Mouse (Mus musculus) adrenal gland, postnatal 4 days (tissue): ENCODE results near the gene Ipmk. TPM values are rescaled to one million over a fixed set of nuclear protein-coding genes. Genes with fewer than 3 reads are reported as not detected.
"Not testable (repeated sequence)": the region's sequence is repeated elsewhere in the genome, so short reads cannot be mapped to it uniquely, and the experiment has no call there.

Source experiments
- DNase-seq, 2 experiments: peaks; one replicate each; pipeline ENCODE4 v3.0.0; 2021 to 2022; ENCODE audit warnings: low spot score in 2 of 2, mixed read lengths in 2 of 2
- total RNA-seq, 2 experiments: library from RNA; stranded (reverse); gene quantifications; 2 replicates each; pipeline ENCODE4 v1.2.3; 2021

Ipmk gene
- total RNA-seq, 2 experiments from 2014 or later: 19.9 to 21.5 TPM

DNA sequence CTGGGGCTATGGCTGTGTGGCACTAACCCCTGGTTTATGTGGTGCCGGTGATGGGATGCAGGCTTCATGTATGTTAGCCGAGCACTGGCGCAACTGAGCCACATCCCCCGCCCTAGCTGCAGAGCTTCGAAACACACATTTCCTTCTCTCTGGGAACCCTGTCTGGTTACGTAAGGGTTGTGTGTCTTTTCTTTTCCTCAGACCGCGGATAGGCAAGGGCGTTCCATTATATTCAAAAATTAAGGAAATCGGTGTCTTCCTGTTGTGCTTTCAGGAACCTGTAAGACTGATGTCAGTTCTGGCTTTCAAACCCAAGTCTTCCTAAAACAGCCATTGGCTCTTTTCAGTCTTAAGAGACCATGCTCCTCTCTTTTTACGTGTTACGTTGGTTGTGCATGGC, 65.8 kb downstream of the Ipmk start:
- no peak for DNase-seq

DNA sequence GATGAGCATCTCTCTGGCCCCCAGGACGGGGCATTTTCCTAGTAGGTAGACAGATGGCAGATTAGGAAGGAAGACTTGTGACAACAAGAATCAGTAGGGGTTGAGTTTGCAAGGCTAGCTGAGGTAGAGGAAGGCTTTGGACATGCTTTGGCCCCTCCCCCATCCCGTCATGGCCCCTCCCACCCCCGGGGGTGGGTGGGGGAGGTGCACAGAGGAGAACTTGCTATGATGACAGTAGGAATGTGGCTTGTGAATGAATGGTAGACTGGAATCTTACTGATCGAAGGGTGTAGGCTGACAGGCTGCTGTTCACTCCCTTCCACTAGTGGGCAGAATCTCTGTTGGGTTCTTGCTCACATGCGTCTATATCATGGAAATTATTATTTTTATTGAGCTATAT, 74.0 kb downstream of the Ipmk start:
- DNase-seq: no peak

GRCm38 (mm10) chr10:71422047-71423037, 74.8 kb downstream of the Ipmk start:
- DNase-seq: peak; percentile 8 to 29

- no peak for DNase-seq
Observed at GRCm38 (mm10) chr10:71426740-71427139, 79.2 kb downstream of the Ipmk start.

GRCm38 (mm10) chr10:71427381-71427780, 79.8 kb downstream of the Ipmk start:
- no peak for DNase-seq

DNA sequence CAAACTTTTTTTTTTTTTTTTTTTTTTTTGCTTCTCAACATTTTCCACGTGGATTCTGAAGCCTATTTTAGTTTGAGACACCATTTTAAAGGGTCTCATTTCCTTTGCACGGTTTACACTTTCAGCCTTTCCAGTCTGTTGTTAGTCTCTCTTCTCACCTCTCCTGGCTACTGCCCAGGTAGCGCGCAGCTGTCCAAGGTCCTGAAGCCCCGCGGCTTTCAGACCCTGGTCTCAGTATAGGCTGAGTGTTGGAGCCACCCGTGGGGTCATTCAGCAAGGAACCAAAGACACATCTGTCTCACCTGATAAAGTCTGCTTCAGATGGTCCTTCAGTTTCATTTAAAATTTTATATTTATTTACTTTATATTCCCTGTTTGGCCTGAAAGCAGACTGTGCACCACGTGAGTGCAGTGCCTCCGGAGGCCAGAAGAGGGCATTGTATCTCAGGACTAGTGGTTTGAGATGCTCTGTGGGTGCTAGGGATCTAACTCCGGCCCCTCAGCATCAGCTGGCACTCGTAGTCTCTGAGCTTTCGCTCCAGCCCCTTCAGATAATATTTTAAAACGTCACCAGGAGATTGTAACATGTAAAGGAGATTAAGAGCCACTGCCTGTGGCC, 80.8 kb downstream of the Ipmk start:
- DNase-seq: no peak

GRCm38 (mm10) chr10:71430661-71431060, 83.1 kb downstream of the Ipmk start:
- DNase-seq: no peak

GRCm38 (mm10) chr10:71443086-71443485, 95.5 kb downstream of the Ipmk start:
- no peak for DNase-seq

DNA sequence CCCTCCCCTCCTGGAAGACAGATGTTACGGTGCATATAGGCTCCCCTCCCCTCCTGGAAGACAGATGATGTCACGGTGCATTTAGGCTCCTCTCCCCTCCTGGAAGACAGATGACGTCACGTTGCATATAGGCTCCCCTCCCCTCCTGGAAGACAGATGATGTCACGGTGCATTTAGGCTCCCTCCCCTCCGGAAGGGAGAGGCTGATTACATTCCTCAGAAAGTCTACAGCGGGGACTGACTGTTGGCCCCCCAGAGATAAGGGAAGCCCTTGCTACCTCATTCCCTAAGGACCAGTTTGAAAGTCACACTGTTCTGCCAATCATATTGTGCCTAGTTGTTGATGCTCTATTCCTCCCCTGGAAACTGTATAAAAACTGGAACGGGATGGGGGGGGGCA, 100.1 kb downstream of the Ipmk start:
- DNase-seq: no peak

GRCm38 (mm10) chr10:71448284-71448683, 100.7 kb downstream of the Ipmk start:
- DNase-seq: no peak

DNA sequence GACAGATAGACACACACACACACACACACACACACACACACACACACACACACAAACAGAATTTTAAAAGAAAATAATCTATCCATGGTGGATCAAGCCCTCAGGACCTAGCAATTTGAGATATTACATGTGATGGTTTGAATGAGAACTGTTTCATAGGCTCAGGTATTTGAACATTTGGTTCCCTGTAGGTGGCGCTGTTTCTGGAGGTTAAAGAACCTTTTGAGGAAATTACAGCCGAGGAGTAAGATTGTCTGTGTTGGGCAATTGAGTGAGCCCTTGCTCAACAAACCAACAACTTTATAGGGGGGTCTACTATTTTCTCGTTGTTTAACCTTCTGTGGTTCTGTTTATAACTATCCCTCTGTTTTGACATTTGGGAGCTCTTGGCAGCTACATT, 107.8 kb downstream of the Ipmk start:
- no peak for DNase-seq

DNA sequence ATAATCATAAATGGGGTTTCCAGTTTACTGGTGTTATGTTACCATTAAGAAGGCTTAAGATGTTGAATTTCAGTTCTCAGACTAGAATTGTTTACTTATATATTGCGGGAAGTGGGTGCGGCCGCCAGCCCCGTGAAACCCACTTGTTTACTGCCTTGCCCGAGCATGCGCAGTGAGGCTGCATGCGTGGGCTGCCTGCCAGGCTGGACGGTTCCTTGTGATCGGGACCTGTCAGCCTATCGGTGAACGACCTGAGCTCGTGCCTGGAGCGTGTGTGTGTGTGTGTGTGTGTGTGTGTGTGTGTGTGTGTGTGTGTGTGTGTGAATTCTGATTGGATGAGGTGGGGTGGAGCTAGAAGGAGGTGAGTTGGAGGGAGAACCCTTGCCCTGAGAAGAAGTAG, 114.8 kb downstream of the Ipmk start:
- DNase-seq: not testable (repeated sequence)

DNA sequence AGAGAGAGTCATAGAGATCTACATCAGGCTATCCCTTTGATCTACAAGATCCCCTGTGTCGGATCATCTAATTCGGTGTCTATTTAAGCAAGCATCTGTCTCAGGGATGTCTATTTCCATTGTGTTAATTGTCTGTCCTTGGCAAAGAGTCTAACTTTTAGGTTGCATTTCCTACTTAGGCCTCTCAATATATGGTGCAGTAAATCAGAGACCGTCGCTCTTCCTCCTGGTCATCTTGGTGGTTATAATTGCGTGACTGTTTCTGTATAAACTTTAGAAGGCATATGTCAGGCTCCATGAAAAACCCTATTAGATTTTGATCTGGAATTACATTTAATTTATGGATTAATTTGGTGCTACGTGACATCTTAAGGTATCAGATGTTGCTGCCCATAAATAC, 116.9 kb downstream of the Ipmk start:
- no peak for DNase-seq

DNA sequence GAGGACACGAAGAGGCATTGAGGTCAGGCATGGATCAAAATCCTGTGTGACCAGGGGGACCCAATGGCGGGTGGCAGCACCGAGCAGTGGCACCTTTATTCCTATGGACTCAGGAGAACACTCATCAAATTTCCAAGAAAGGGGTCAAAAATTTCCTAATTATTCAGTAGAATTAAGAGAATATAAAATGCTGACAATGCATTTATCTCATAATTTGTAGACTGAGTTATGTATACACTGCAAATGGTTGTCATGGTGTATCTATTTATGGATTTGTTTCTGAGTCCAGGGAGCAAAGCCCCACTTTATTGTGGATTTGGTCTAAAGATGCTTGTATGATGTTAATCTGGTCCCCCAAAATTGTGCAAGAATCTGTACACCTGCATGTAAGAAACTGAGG, 120.8 kb downstream of the Ipmk start:
- DNase-seq: no peak

GRCm38 (mm10) chr10:71469751-71470150, 122.2 kb downstream of the Ipmk start:
- no peak for DNase-seq

- DNase-seq: no peak
Observed at GRCm38 (mm10) chr10:71472033-71472432, 124.5 kb downstream of the Ipmk start.

DNA sequence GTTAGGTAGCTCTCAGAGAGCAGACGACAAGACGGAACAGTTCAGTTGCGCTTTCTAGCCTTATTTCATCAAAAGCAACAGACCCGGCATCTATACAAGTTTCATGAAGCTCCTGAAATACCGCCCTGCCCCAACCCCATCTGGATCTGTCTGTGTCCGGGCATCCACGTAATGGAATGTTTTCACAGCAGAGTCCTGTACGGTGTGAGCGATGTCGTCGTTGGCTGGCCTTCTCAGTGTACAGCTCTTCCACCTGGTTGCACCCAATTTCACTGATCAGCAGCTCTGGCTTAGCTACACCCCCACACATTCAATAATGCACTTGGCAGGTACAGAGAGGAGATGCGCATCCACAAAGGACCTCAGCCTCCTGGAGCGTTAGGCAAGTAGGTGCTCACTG, 126.0 kb downstream of the Ipmk start:
- no peak for DNase-seq

DNA sequence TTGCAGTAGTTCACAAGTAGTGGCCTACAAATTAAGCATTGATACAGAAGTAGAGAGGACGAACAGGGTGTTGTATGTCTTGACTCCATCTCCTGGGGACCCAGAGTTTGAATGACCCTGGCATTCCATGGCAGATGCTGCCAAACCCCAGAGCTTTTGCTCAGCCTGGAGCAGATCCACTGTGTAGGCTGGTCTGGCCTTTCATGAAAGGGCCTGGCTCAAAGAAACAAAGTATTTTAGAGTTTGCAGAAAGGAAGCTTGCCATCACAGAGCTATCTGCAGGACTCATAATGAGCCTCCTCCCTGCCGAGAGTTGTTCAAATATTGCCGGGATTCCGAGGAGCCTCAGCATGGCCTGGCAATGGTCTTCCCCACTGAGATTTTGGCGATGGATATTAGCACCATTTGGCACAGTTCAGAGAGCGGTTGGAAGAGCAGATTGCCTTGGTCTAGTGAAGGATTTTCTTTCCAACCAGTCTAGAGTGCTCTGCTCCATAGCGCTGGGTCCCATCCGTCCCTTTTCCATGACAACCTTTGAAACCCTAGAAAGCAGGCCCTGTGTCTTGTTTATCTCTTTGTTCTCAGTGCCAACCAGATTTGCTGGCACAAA, 129.0 kb downstream of the Ipmk start:
- no peak for DNase-seq

- no peak for DNase-seq
Observed at GRCm38 (mm10) chr10:71477147-71477546, 129.6 kb downstream of the Ipmk start.

- DNase-seq: peak; percentile 18 to 37
Observed at GRCm38 (mm10) chr10:71479700-71480325, 132.2 kb downstream of the Ipmk start.
